Mouse (Mus musculus): ENCODE measurements around the gene Dhx15. TPM values are rescaled to one million over a fixed set of nuclear protein-coding genes. Genes with fewer than 3 reads are reported as not detected.
A peak's percentile ranks its signal among the peaks of the same experiment; 100 is the strongest.

The Dhx15 gene
- polyA plus RNA-seq, 1 experiment from 2014 or later: 73.4 TPM

- Histone ChIP-seq H3K9ac (no peak overlapping the region), H3K9me3 (replicated peaks) (no peaks in the 10 kb centered on the region), H3K36me3 (no peaks in the 10 kb centered on the region), H3K4me2 (no peak overlapping the region; the same call in 1 of the 2 replicates), H3K27me3 (no peaks in the 10 kb centered on the region), H3K4me1 (replicated peaks) (peaks cover 39% of the 10 kb centered on the region), H3K27ac (peak overlapping the region; percentile 53), H3K4me3 (no peak overlapping the region)
- peak; percentile 61; the same call in 1 of the 2 replicates for ATAC-seq (replicated peaks; ENCODE audit: insufficient number of reproducible peaks, insufficient read depth, low FRiP score, low read depth)
- WGBS: 49% methylated on average over 14 of the region's 14 CpGs
These were observed 29.9 kb upstream of the Dhx15 start for GRCm38 (mm10) chr5:52220013-52220804.

- 47% methylated on average over 6 of the region's 6 CpGs for WGBS
- Histone ChIP-seq H3K27ac (peak overlapping the region; percentile 35; the same call in 1 of the 2 replicates), H3K27me3 (no peaks in the 10 kb centered on the region), H3K36me3 (no peaks in the 10 kb centered on the region), H3K9ac (no peak overlapping the region), H3K4me1 (replicated peaks) (peaks cover 44% of the 10 kb centered on the region), H3K9me3 (replicated peaks) (no peaks in the 10 kb centered on the region), H3K4me2 (peak overlapping the region; percentile 25), H3K4me3 (no peak overlapping the region)
- ATAC-seq (replicated peaks; ENCODE audit: insufficient number of reproducible peaks, insufficient read depth, low FRiP score, low read depth): no peak
These were observed 27.9 kb upstream of the Dhx15 start for GRCm38 (mm10) chr5:52218238-52218637.

- peak; percentile 70; the same call in 1 of the 2 replicates for ATAC-seq (replicated peaks; ENCODE audit: insufficient number of reproducible peaks, insufficient read depth, low FRiP score, low read depth)
- Histone ChIP-seq H3K36me3 (no peaks in the 10 kb centered on the region), H3K4me1 (replicated peaks) (peaks cover 22% of the 10 kb centered on the region), H3K9ac (no peak overlapping the region), H3K4me3 (no peak overlapping the region), H3K4me2 (no peak overlapping the region), H3K27me3 (no peaks in the 10 kb centered on the region), H3K27ac (peak overlapping the region; percentile 12; the same call in 1 of the 2 replicates), H3K9me3 (replicated peaks) (no peaks in the 10 kb centered on the region)
- whole genome bisulfite sequencing: 37% methylated on average over 7 of the region's 7 CpGs
These were observed 23.0 kb upstream of the Dhx15 start for GRCm38 (mm10) chr5:52213143-52213900.

GRCm38 (mm10) chr5:52191180-52191468, 810 bp upstream of the Dhx15 start:
- no peaks in the 10 kb centered on the region for H3K9me3 ChIP-seq (replicated peaks)
- H3K4me1 ChIP-seq (replicated peaks): peaks cover 24% of the 10 kb centered on the region
- 22% methylated on average over 1 of the region's 1 CpGs for WGBS
- peak overlapping the region; percentile 78 for H3K4me3 ChIP-seq
- no peaks in the 10 kb centered on the region for H3K27me3 ChIP-seq
- H3K27ac ChIP-seq: peak overlapping the region; percentile 86
- no peaks in the 10 kb centered on the region for H3K36me3 ChIP-seq
- peak overlapping the region; percentile 40 for H3K9ac ChIP-seq
- H3K4me2 ChIP-seq: peak overlapping the region; percentile 72
- ATAC-seq (replicated peaks; ENCODE audit: insufficient number of reproducible peaks, insufficient read depth, low FRiP score, low read depth): no peak

GRCm38 (mm10) chr5:52189664-52190365, 499 bp downstream of the Dhx15 start:
- Histone ChIP-seq H3K9ac (peak overlapping the region; percentile 88), H3K36me3 (no peaks in the 10 kb centered on the region), H3K4me1 (replicated peaks) (peaks cover 29% of the 10 kb centered on the region), H3K9me3 (replicated peaks) (no peaks in the 10 kb centered on the region), H3K4me2 (peak overlapping the region; percentile 76), H3K27ac (peak overlapping the region; percentile 86), H3K4me3 (peak overlapping the region; percentile 78), H3K27me3 (no peaks in the 10 kb centered on the region)
- ATAC-seq (replicated peaks; ENCODE audit: insufficient number of reproducible peaks, insufficient read depth, low FRiP score, low read depth): peak; percentile 75
- WGBS: under 1% methylated on average over 60 of the region's 63 CpGs

- Histone ChIP-seq H3K9me3 (replicated peaks) (no peaks in the 10 kb centered on the region), H3K27ac (no peak overlapping the region), H3K4me3 (peak overlapping the region; percentile 78), H3K36me3 (peaks cover 6% of the 10 kb centered on the region), H3K27me3 (no peaks in the 10 kb centered on the region), H3K4me1 (replicated peaks) (peaks cover 32% of the 10 kb centered on the region), H3K9ac (no peak overlapping the region), H3K4me2 (peak overlapping the region; percentile 76)
- 12% methylated on average over 3 of the region's 3 CpGs for WGBS
- no peak for ATAC-seq (replicated peaks; ENCODE audit: insufficient number of reproducible peaks, insufficient read depth, low FRiP score, low read depth)
These were observed 2.1 kb downstream of the Dhx15 start for GRCm38 (mm10) chr5:52188206-52188605.

- peaks cover 2% of the 10 kb centered on the region; the same call in 1 of the 2 replicates for H3K4me1 ChIP-seq (replicated peaks)
- no peak overlapping the region for H3K4me2 ChIP-seq
- no peaks in the 10 kb centered on the region for H3K9me3 ChIP-seq (replicated peaks)
- 88% methylated on average over 1 of the region's 1 CpGs for WGBS
- H3K27me3 ChIP-seq: no peaks in the 10 kb centered on the region
- no peak overlapping the region for H3K27ac ChIP-seq
- no peak overlapping the region for H3K4me3 ChIP-seq
- no peak for ATAC-seq (replicated peaks; ENCODE audit: insufficient number of reproducible peaks, insufficient read depth, low FRiP score, low read depth)
- peaks cover 26% of the 10 kb centered on the region for H3K36me3 ChIP-seq
- H3K9ac ChIP-seq: no peak overlapping the region
These were observed 13.0 kb downstream of the Dhx15 start for GRCm38 (mm10) chr5:52177326-52177725.

- no peak for ATAC-seq (replicated peaks; ENCODE audit: insufficient number of reproducible peaks, insufficient read depth, low FRiP score, low read depth)
- Histone ChIP-seq H3K4me3 (no peak overlapping the region), H3K9ac (no peak overlapping the region)
These were observed 21.8 kb downstream of the Dhx15 start for GRCm38 (mm10) chr5:52168468-52168867.

GRCm38 (mm10) chr5:52149138-52149537, 41.2 kb downstream of the Dhx15 start:
- Histone ChIP-seq H3K36me3 (peaks cover 35% of the 10 kb centered on the region), H3K9me3 (replicated peaks) (no peaks in the 10 kb centered on the region), H3K4me3 (no peak overlapping the region), H3K27ac (no peak overlapping the region), H3K4me1 (replicated peaks) (no peaks in the 10 kb centered on the region), H3K27me3 (no peaks in the 10 kb centered on the region), H3K9ac (no peak overlapping the region), H3K4me2 (no peak overlapping the region)
- WGBS: 81% methylated on average over 3 of the region's 3 CpGs
- no peak for ATAC-seq (replicated peaks; ENCODE audit: insufficient number of reproducible peaks, insufficient read depth, low FRiP score, low read depth)

More at GRCm38 (mm10) chr5:52168468-52168867, 21.8 kb downstream of the Dhx15 start:
- H3K27me3 ChIP-seq: no peaks in the 10 kb centered on the region
- 17% methylated on average over 2 of the region's 2 CpGs for WGBS
- no peak overlapping the region for H3K4me2 ChIP-seq
- H3K36me3 ChIP-seq: peaks cover 38% of the 10 kb centered on the region
- H3K27ac ChIP-seq: no peak overlapping the region
- no peaks in the 10 kb centered on the region for H3K9me3 ChIP-seq (replicated peaks)
- no peaks in the 10 kb centered on the region for H3K4me1 ChIP-seq (replicated peaks)

- no peak for ATAC-seq (replicated peaks; ENCODE audit: insufficient number of reproducible peaks, insufficient read depth, low FRiP score, low read depth)
- peaks cover 27% of the 10 kb centered on the region for H3K36me3 ChIP-seq
- no peak overlapping the region for H3K4me3 ChIP-seq
- H3K27ac ChIP-seq: no peak overlapping the region
- no peak overlapping the region for H3K9ac ChIP-seq
- no peaks in the 10 kb centered on the region for H3K4me1 ChIP-seq (replicated peaks)
- WGBS: 72% methylated on average over 4 of the region's 4 CpGs
- no peaks in the 10 kb centered on the region for H3K27me3 ChIP-seq
- H3K4me2 ChIP-seq: no peak overlapping the region
- H3K9me3 ChIP-seq (replicated peaks): no peaks in the 10 kb centered on the region
These were observed 43.2 kb downstream of the Dhx15 start for GRCm38 (mm10) chr5:52147141-52147540.

- no peak overlapping the region for H3K9ac ChIP-seq
- no peak overlapping the region for H3K27ac ChIP-seq
- H3K4me2 ChIP-seq: no peak overlapping the region
- no peaks in the 10 kb centered on the region for H3K27me3 ChIP-seq
- no peak overlapping the region for H3K4me3 ChIP-seq
- ATAC-seq (replicated peaks; ENCODE audit: insufficient number of reproducible peaks, insufficient read depth, low FRiP score, low read depth): no peak
- peaks cover 16% of the 10 kb centered on the region; the same call in 1 of the 2 replicates for H3K36me3 ChIP-seq
- no peaks in the 10 kb centered on the region for H3K4me1 ChIP-seq (replicated peaks)
- WGBS: 87% methylated on average over 6 of the region's 6 CpGs
- H3K9me3 ChIP-seq (replicated peaks): no peaks in the 10 kb centered on the region
These were observed 44.6 kb downstream of the Dhx15 start for GRCm38 (mm10) chr5:52145684-52146083.

All from heart, embryonic 15.5 days (tissue).